Mouse (Mus musculus) megakaryocyte, embryonic 14.5 days (primary cell): ENCODE measurements around the gene Arnt2. TPM values are rescaled to one million over a fixed set of nuclear protein-coding genes. Genes with fewer than 3 reads are reported as not detected.

Experiments
- H3K27me3 ChIP-seq: replicated peaks from 2 replicates; pipeline ENCODE3; 2012; ENCODE audit warnings: inconsistent platforms
- H3K36me3 ChIP-seq: replicated peaks from 2 replicates; pipeline ENCODE3; 2012; ENCODE audit warnings: low read length, inconsistent platforms, mixed read lengths
- H3K4me1 ChIP-seq: 2 replicates; pipeline ENCODE4 v1.6.1; 2012; ENCODE audit warnings: inconsistent platforms
- H3K4me3 ChIP-seq: replicated peaks from 2 replicates; pipeline ENCODE3; 2012; ENCODE audit warnings: moderate library complexity, mild to moderate bottlenecking, inconsistent platforms
- H3K9me3 ChIP-seq: 2 replicates; pipeline ENCODE4 v1.6.1; 2012; ENCODE audit warnings: inconsistent platforms
- FLI1 ChIP-seq: IDR thresholded peaks from 2 replicates; pipeline ENCODE4 v1.6.1; 2012; ENCODE audit warnings: low read length, inconsistent platforms, mixed read lengths
- GATA1 ChIP-seq: IDR thresholded peaks from 3 replicates; pipeline ENCODE4 v1.6.1; 2012; ENCODE audit warnings: mixed read lengths, low read length, inconsistent platforms, borderline replicate concordance
- polyA plus RNA-seq: library from polyadenylated mRNA; stranded (reverse); fragments of >175 nt; gene quantifications from 2 replicates; pipeline ENCODE4 v1.2.3, GENCODE M21; 2012; ENCODE audit warnings: low replicate concordance; ENCODE audit not compliant: insufficient read depth

The Arnt2 gene
- polyA plus RNA-seq, 1 experiment = not detected

- Histone ChIP-seq H3K4me1 (peaks cover 36% of the 10 kb centered on the region), H3K36me3 (no peaks in the 10 kb centered on the region), H3K27me3 (peaks cover 16% of the 10 kb centered on the region), H3K4me3 (no peak overlapping the region), H3K9me3 (peaks cover 3% of the 10 kb centered on the region; the same call in 1 of the 2 replicates)
- TF ChIP-seq GATA1 (no peak), FLI1 (no peak)
These were observed 59.4 kb downstream of the Arnt2 start for GRCm38 (mm10) chr7:84350529-84350928.

- TF ChIP-seq FLI1 (no peak), GATA1 (no peak)
- Histone ChIP-seq H3K4me3 (no peak overlapping the region), H3K36me3 (no peaks in the 10 kb centered on the region), H3K27me3 (peaks cover 16% of the 10 kb centered on the region), H3K4me1 (peaks cover 35% of the 10 kb centered on the region), H3K9me3 (peaks cover 3% of the 10 kb centered on the region; the same call in 1 of the 2 replicates)
These were observed 60.0 kb downstream of the Arnt2 start for GRCm38 (mm10) chr7:84349976-84350375.

GRCm38 (mm10) chr7:84348145-84348911 lies 61.6 kb downstream of the Arnt2 start:
- peaks cover 48% of the 10 kb centered on the region for H3K4me1 ChIP-seq
- TF ChIP-seq FLI1 (no peak), GATA1 (no peak)
- no peaks in the 10 kb centered on the region for H3K36me3 ChIP-seq
- peaks cover 10% of the 10 kb centered on the region; the same call in 1 of the 2 replicates for H3K9me3 ChIP-seq
- H3K27me3 ChIP-seq = peaks cover 16% of the 10 kb centered on the region
- no peak overlapping the region for H3K4me3 ChIP-seq

- H3K36me3 ChIP-seq = no peaks in the 10 kb centered on the region
- peaks cover 10% of the 10 kb centered on the region; the same call in 1 of the 2 replicates for H3K9me3 ChIP-seq
- TF ChIP-seq GATA1 (no peak), FLI1 (no peak)
- peaks cover 11% of the 10 kb centered on the region for H3K27me3 ChIP-seq
- H3K4me3 ChIP-seq = no peak overlapping the region
- peaks cover 51% of the 10 kb centered on the region for H3K4me1 ChIP-seq
These were observed 66.8 kb downstream of the Arnt2 start for GRCm38 (mm10) chr7:84343160-84343559.

GRCm38 (mm10) chr7:84341001-84341400 lies 69.0 kb downstream of the Arnt2 start:
- Histone ChIP-seq H3K4me1 (peaks cover 52% of the 10 kb centered on the region), H3K27me3 (peaks cover 2% of the 10 kb centered on the region), H3K9me3 (peaks cover 8% of the 10 kb centered on the region; the same call in 1 of the 2 replicates), H3K36me3 (no peaks in the 10 kb centered on the region), H3K4me3 (no peak overlapping the region)
- no peak for TF ChIP-seq GATA1
- no peak for TF ChIP-seq FLI1

GRCm38 (mm10) chr7:84339186-84339585 lies 70.8 kb downstream of the Arnt2 start:
- Histone ChIP-seq H3K27me3 (peaks cover 5% of the 10 kb centered on the region), H3K4me3 (no peak overlapping the region), H3K36me3 (no peaks in the 10 kb centered on the region), H3K9me3 (peaks cover 7% of the 10 kb centered on the region; the same call in 1 of the 2 replicates), H3K4me1 (peaks cover 49% of the 10 kb centered on the region)
- no peak for TF ChIP-seq FLI1
- TF ChIP-seq GATA1 = no peak

GRCm38 (mm10) chr7:84337768-84338167 lies 72.2 kb downstream of the Arnt2 start:
- no peak overlapping the region for H3K4me3 ChIP-seq
- no peaks in the 10 kb centered on the region; the same call in 1 of the 2 replicates for H3K9me3 ChIP-seq
- TF ChIP-seq FLI1 (no peak), GATA1 (no peak)
- peaks cover 49% of the 10 kb centered on the region for H3K4me1 ChIP-seq
- peaks cover 11% of the 10 kb centered on the region for H3K27me3 ChIP-seq
- H3K36me3 ChIP-seq = no peaks in the 10 kb centered on the region

- Histone ChIP-seq H3K27me3 (peaks cover 11% of the 10 kb centered on the region), H3K9me3 (no peaks in the 10 kb centered on the region; the same call in 1 of the 2 replicates), H3K4me1 (peaks cover 48% of the 10 kb centered on the region), H3K36me3 (no peaks in the 10 kb centered on the region), H3K4me3 (no peak overlapping the region)
- TF ChIP-seq GATA1 (no peak), FLI1 (no peak)
These were observed 73.1 kb downstream of the Arnt2 start for GRCm38 (mm10) chr7:84336907-84337306.

- no peak overlapping the region for H3K4me3 ChIP-seq
- no peaks in the 10 kb centered on the region for H3K36me3 ChIP-seq
- no peaks in the 10 kb centered on the region; the same call in 1 of the 2 replicates for H3K9me3 ChIP-seq
- TF ChIP-seq FLI1 (no peak), GATA1 (no peak)
- H3K27me3 ChIP-seq = peaks cover 11% of the 10 kb centered on the region
- H3K4me1 ChIP-seq = peaks cover 44% of the 10 kb centered on the region
These were observed 73.4 kb downstream of the Arnt2 start for GRCm38 (mm10) chr7:84336580-84336886.
